Mouse (Mus musculus): ENCODE measurements at regions not wholly inside any gene's neighbourhood (a gene's known extent, or its start where the extent isn't known, plus 50 kb on each side); places are given as distances from the start of the nearest gene placed in this dataset.
A peak's percentile ranks its signal among the peaks of the same experiment; 100 is the strongest.

DNA sequence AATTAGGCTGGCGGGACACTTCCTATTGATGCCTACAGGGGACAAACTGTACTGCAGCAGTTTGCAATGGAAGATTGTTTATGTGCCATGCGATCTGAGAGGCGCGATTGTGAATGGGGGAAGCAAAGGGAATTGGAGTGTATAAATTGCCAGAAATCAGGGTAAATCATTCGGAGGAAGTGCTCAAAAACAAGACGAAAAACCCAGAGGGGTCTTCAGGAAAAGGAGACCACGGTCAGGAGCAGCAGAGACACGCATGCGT lies 89.6 kb upstream of the Rpl34 start:
- Histone ChIP-seq H3K4me2 (replicated peaks; ENCODE audit: low read depth, low read length) (no peak overlapping the region), H3K9ac (ENCODE audit: low read depth, low read length) (no peak overlapping the region), H3K27me3 (ENCODE audit: control insufficient read depth, insufficient read depth, low read length) (no peaks in the 10 kb centered on the region), H3K36me3 (ENCODE audit: control insufficient read depth, insufficient read depth, low read length) (no peaks in the 10 kb centered on the region), H3K9me3 (ENCODE audit: control insufficient read depth, low read length) (no peaks in the 10 kb centered on the region), H3K4me3 (ENCODE audit: low read depth, low read length) (no peak overlapping the region), H3K4me1 (replicated peaks; ENCODE audit: control insufficient read depth, insufficient read depth, low read length) (no peaks in the 10 kb centered on the region), H3K27ac (ENCODE audit: low read depth, low read length) (no peak overlapping the region)
- DNase-seq (ENCODE audit: low spot score), result no peak
- no peak for ATAC-seq (ENCODE audit: low FRiP score)
- 75% methylated on average over 9 of the region's 9 CpGs for WGBS

DNA sequence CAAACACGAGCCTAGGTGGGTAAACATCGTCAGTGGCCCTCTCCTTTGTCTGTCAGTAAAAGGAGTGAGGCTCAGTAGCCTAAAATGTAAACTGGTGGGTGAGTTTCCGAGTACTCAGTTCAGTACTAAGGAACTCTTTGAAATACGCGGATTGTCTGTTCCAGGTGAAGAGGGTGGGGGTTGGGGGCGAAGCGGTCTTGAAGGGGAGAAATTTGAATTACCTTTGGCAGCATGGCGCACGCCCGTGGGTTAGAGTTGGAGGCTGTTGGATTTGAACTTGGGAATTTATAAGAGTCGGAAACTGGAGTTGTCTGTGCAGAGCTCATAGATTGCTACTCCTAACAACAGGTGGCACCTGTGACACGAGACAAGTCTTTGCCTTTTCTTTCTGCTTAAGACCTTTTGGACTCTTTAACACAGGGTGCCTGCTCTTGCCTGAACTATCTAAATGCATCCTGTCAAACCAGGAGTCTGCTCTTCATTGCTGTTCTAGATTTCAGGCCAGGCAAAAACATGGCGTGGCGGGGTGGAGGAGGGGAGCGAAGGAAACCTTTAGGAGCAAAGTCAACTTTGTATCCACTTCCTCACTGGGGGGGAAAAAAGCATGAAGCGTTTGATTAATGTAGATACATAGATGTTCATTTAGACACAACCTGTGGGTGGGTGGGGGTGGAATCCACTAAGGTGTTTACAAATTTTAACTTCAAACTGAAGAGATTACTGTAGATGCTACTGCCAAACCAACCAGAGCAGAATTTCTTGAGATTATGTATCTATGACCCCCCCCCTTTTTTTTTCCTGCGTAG lies 89.0 kb upstream of the Rpl34 start:
- peak overlapping the region; percentile 47; the same call in 1 of the 2 replicates for H3K9ac ChIP-seq (ENCODE audit: low read depth, low read length)
- no peak overlapping the region for H3K27ac ChIP-seq (ENCODE audit: low read depth, low read length)
- no peak for DNase-seq (ENCODE audit: low spot score)
- peak overlapping the region; percentile 35 for H3K4me2 ChIP-seq (replicated peaks; ENCODE audit: low read depth, low read length)
- H3K36me3 ChIP-seq (ENCODE audit: control insufficient read depth, insufficient read depth, low read length), result no peaks in the 10 kb centered on the region
- peak; percentile 35 for ATAC-seq (ENCODE audit: low FRiP score)
- H3K4me1 ChIP-seq (replicated peaks; ENCODE audit: control insufficient read depth, insufficient read depth, low read length), result no peaks in the 10 kb centered on the region
- H3K27me3 ChIP-seq (ENCODE audit: control insufficient read depth, insufficient read depth, low read length), result no peaks in the 10 kb centered on the region
- 49% methylated on average over 17 of the region's 17 CpGs for WGBS
- peak overlapping the region; percentile 14 for H3K4me3 ChIP-seq (ENCODE audit: low read depth, low read length)
- no peaks in the 10 kb centered on the region for H3K9me3 ChIP-seq (ENCODE audit: control insufficient read depth, low read length)

DNA sequence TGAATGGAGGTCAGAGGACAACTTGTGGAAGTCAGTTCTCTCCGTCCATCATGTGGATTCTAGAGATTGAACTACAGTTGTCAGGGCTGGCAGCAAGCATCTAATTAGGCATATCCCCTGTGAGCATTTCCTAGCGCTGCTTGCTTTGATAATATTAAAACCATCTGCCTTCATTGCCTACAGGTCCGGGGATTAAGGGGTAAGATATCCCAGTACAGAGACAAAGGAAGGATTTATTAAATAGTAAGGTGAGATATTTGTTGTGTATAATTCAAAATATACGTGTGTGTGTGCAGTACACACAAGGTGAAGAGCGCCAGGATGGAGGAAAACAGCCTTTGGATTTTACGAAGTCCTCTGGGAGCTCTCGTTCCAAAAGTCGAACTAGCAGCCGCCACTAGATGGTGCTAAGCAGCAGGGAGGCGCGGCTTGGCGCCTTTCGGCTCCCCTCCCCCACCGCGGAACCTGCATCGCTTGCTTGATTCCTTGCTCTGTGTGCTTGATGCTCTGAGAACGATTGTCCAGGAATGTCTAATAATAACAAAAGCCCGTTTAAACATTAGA lies 88.4 kb upstream of the Rpl34 start:
- Histone ChIP-seq H3K4me1 (replicated peaks; ENCODE audit: control insufficient read depth, insufficient read depth, low read length) (no peaks in the 10 kb centered on the region), H3K36me3 (ENCODE audit: control insufficient read depth, insufficient read depth, low read length) (no peaks in the 10 kb centered on the region), H3K4me2 (replicated peaks; ENCODE audit: low read depth, low read length) (peak overlapping the region; percentile 35), H3K27me3 (ENCODE audit: control insufficient read depth, insufficient read depth, low read length) (no peaks in the 10 kb centered on the region), H3K9me3 (ENCODE audit: control insufficient read depth, low read length) (no peaks in the 10 kb centered on the region), H3K27ac (ENCODE audit: low read depth, low read length) (no peak overlapping the region), H3K9ac (ENCODE audit: low read depth, low read length) (peak overlapping the region; percentile 47; the same call in 1 of the 2 replicates), H3K4me3 (ENCODE audit: low read depth, low read length) (peak overlapping the region; percentile 14)
- DNase-seq (ENCODE audit: low spot score) (peak; percentile 96), ATAC-seq (ENCODE audit: low FRiP score) (peak; percentile 75)
- 4% methylated on average over 18 of the region's 18 CpGs for WGBS

DNA sequence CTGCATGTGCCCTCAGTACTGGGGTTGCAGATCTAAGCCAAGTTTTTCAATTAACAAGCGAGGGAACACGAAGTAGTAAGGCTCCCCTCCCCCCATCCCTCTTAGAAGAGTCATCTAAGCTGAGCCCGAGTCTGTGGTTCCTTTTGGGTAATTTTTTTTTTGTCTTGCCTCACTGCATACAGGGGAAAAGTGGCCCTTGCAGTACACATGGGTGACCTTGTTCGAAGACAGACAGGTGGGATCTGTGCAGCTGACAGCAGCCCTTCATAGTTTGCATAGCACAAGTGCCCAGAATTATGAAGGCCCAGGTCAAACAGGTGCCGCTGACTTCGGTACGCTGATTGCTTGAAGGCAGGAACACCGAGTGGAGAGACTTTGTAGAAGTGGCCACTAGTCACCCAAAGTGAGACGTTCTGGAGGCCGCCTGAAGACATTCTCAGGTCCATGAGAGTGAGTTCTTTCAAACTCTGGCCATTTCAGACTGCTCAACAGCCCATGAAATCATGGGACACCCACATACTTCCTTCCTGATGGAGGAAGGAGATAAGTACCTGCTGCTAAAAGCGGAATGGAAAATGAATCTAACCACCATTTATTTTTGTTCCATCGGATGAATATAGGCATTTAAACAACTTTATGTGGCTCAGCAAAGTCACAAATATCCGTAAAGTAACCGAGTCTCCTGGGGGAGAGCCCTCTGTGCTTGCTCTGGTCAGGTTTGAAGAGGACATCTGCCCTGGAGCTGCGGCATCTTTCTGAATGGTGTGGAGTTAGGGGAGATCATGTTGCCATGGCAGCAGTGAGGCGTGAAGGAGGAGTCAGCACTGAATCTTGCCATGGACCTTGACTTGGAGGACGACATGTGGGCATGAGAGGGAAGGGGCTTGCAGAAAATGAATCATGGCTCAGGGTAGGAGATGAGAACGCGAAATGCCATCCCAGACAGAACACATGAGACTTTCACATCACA lies 79.8 kb upstream of the Rpl34 start:
- Histone ChIP-seq H3K4me2 (replicated peaks; ENCODE audit: low read depth, low read length) (no peak overlapping the region), H3K36me3 (ENCODE audit: control insufficient read depth, insufficient read depth, low read length) (no peaks in the 10 kb centered on the region), H3K4me3 (ENCODE audit: low read depth, low read length) (no peak overlapping the region), H3K27ac (ENCODE audit: low read depth, low read length) (no peak overlapping the region), H3K27me3 (ENCODE audit: control insufficient read depth, insufficient read depth, low read length) (no peaks in the 10 kb centered on the region), H3K9ac (ENCODE audit: low read depth, low read length) (no peak overlapping the region), H3K4me1 (replicated peaks; ENCODE audit: control insufficient read depth, insufficient read depth, low read length) (no peaks in the 10 kb centered on the region), H3K9me3 (ENCODE audit: control insufficient read depth, low read length) (no peaks in the 10 kb centered on the region)
- 72% methylated on average over 19 of the region's 19 CpGs for WGBS
- DNase-seq (ENCODE audit: low spot score), result no peak
- no peak for ATAC-seq (ENCODE audit: low FRiP score)

DNA sequence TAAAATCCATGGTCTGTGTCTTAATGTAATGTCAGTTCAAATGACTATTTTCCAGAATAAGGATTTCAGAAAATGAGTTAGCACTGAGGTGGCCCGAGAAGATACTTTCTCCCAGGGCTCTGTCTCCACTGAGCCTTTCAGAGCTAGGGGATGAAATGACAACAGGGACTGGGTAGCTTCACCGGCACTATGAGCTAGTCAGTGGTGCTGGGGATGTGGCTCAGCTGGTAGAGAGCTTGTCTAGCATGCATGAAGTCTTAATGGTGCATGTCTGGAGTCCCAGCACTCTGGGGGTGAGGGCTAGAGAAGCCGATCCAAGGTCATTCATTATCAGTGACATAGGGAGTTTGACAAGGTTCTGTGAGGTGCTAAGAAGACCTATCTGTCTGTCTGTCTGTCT lies 75.1 kb upstream of the Rpl34 start:
- no peak overlapping the region for H3K27ac ChIP-seq (ENCODE audit: low read depth, low read length)
- no peaks in the 10 kb centered on the region for H3K9me3 ChIP-seq (ENCODE audit: control insufficient read depth, low read length)
- no peak overlapping the region for H3K9ac ChIP-seq (ENCODE audit: low read depth, low read length)
- no peak overlapping the region for H3K4me2 ChIP-seq (replicated peaks; ENCODE audit: low read depth, low read length)
- H3K36me3 ChIP-seq (ENCODE audit: control insufficient read depth, insufficient read depth, low read length), result no peaks in the 10 kb centered on the region
- WGBS, result 90% methylated on average over 3 of the region's 3 CpGs
- DNase-seq (ENCODE audit: low spot score) (no peak), ATAC-seq (ENCODE audit: low FRiP score) (no peak)
- H3K27me3 ChIP-seq (ENCODE audit: control insufficient read depth, insufficient read depth, low read length), result no peaks in the 10 kb centered on the region
- H3K4me1 ChIP-seq (replicated peaks; ENCODE audit: control insufficient read depth, insufficient read depth, low read length), result no peaks in the 10 kb centered on the region
- no peak overlapping the region for H3K4me3 ChIP-seq (ENCODE audit: low read depth, low read length)

DNA sequence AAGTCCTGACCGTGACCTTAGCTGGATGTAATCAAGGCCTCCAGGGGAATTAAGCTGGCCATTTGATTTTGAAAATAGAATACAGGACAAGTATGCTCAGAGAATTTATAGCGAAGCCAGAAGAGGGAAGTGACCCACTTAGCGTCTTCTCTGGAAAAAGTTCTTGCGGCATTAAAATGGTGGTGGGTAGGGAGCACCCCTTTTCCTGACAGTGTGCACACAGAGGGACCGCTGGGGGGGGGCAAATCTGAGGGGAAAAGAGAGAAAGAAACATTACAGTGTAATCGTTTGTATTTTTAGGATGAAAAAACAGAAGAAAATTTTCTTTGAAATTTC lies 74.1 kb upstream of the Rpl34 start:
- H3K4me1 ChIP-seq (replicated peaks; ENCODE audit: control insufficient read depth, insufficient read depth, low read length), result no peaks in the 10 kb centered on the region
- 72% methylated on average over 6 of the region's 6 CpGs for WGBS
- DNase-seq (ENCODE audit: low spot score), result no peak
- H3K9me3 ChIP-seq (ENCODE audit: control insufficient read depth, low read length), result no peaks in the 10 kb centered on the region
- H3K4me3 ChIP-seq (ENCODE audit: low read depth, low read length), result no peak overlapping the region
- H3K27me3 ChIP-seq (ENCODE audit: control insufficient read depth, insufficient read depth, low read length), result no peaks in the 10 kb centered on the region
- no peaks in the 10 kb centered on the region for H3K36me3 ChIP-seq (ENCODE audit: control insufficient read depth, insufficient read depth, low read length)
- no peak overlapping the region for H3K9ac ChIP-seq (ENCODE audit: low read depth, low read length)
- H3K4me2 ChIP-seq (replicated peaks; ENCODE audit: low read depth, low read length), result no peak overlapping the region
- H3K27ac ChIP-seq (ENCODE audit: low read depth, low read length), result no peak overlapping the region
- ATAC-seq (ENCODE audit: low FRiP score), result no peak

DNA sequence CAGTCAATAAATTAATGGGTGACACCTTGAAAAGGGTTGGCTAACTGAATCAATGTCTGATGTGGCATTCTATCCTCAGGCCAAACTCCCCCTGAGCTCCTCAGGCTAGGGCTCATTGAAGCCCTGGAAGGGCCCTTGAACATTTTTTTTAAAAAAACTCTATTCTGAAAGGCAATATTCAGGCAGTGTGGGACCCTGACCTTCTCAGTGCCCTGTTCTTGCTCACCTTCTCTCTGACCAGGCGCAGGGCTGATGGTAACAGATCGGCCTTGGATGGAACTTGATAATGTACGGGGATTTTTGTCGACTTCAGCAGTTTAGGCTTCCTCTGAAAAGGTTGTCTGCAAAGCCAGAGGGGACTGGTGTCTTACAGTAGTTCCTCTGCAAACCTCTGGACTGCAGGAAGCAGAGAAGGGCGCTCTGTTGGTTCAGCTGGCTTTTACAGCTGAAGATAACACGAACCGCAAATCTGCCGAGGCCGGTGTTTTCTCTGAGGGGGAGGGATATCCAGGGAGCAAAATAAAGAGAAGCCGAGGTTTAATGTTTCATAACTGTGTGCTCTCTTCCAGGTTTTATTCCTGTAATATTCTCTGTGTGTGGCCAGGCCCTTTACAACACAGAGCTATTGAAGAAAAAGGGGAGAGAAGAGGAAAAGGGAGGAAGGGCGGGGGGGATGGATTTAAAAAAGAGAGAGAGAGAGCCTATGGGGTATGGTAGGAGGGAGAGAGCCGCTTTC lies 73.6 kb upstream of the Rpl34 start:
- peak; percentile 29 for DNase-seq (ENCODE audit: low spot score)
- Histone ChIP-seq H3K4me1 (replicated peaks; ENCODE audit: control insufficient read depth, insufficient read depth, low read length) (no peaks in the 10 kb centered on the region), H3K27me3 (ENCODE audit: control insufficient read depth, insufficient read depth, low read length) (no peaks in the 10 kb centered on the region), H3K4me3 (ENCODE audit: low read depth, low read length) (no peak overlapping the region), H3K36me3 (ENCODE audit: control insufficient read depth, insufficient read depth, low read length) (no peaks in the 10 kb centered on the region), H3K27ac (ENCODE audit: low read depth, low read length) (no peak overlapping the region), H3K9me3 (ENCODE audit: control insufficient read depth, low read length) (no peaks in the 10 kb centered on the region), H3K9ac (ENCODE audit: low read depth, low read length) (no peak overlapping the region), H3K4me2 (replicated peaks; ENCODE audit: low read depth, low read length) (no peak overlapping the region)
- WGBS, result 63% methylated on average over 12 of the region's 12 CpGs
- ATAC-seq (ENCODE audit: low FRiP score), result no peak

DNA sequence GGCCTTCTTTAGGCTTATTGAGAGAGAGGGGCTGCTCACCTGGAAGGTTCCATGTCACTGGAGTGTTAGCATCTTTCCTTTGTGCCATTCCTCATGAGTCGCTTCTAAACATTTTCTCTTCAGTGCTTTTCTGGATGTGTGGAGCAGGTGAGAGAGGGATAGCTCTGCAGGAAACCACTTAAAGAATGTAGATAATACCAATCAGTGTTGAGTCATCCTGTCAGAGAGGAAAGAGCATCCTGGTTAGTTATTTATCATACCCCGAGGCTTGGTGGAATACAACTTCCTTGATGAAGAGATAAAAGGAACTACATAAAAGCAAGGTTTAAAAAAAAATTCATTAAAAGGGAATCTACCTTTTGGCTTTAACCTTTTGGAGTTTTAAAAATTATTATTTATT lies 69.8 kb upstream of the Rpl34 start:
- Histone ChIP-seq H3K4me1 (replicated peaks; ENCODE audit: control insufficient read depth, insufficient read depth, low read length) (no peaks in the 10 kb centered on the region), H3K4me3 (ENCODE audit: low read depth, low read length) (no peak overlapping the region), H3K9me3 (ENCODE audit: control insufficient read depth, low read length) (no peaks in the 10 kb centered on the region), H3K36me3 (ENCODE audit: control insufficient read depth, insufficient read depth, low read length) (no peaks in the 10 kb centered on the region), H3K27me3 (ENCODE audit: control insufficient read depth, insufficient read depth, low read length) (no peaks in the 10 kb centered on the region), H3K9ac (ENCODE audit: low read depth, low read length) (no peak overlapping the region), H3K4me2 (replicated peaks; ENCODE audit: low read depth, low read length) (no peak overlapping the region), H3K27ac (ENCODE audit: low read depth, low read length) (no peak overlapping the region)
- WGBS, result 84% methylated on average over 2 of the region's 2 CpGs
- ATAC-seq (ENCODE audit: low FRiP score) (no peak), DNase-seq (ENCODE audit: low spot score) (no peak)
